Mouse (Mus musculus) liver, embryonic 16.5 days (tissue): ENCODE data around the gene Epb41l5. TPM values are rescaled to one million over a fixed set of nuclear protein-coding genes. Genes with fewer than 3 reads are reported as not detected.

Experiments used
- ATAC-seq: fragments of 200-750 bp; cut with Nextera tagmentation; 2 replicates; pipeline ENCODE4 v1.8.0; 2017; ENCODE audit warnings: low read depth, mild to moderate bottlenecking, moderate number of reproducible peaks, moderate library complexity
- H3K27ac ChIP-seq: fragments of 300-500 bp; sonication (generic); 2 replicates; pipeline ENCODE4 v1.5.1; 2014; ENCODE audit warnings: mild to moderate bottlenecking, low read length
- H3K27me3 ChIP-seq: fragments of 300-500 bp; sonication (generic); 2 replicates; pipeline ENCODE4 v1.6.1; 2014; ENCODE audit warnings: low read depth, low read length, mixed read lengths; ENCODE audit not compliant: control insufficient read depth, insufficient read depth
- H3K36me3 ChIP-seq: fragments of 300-500 bp; sonication (generic); 2 replicates; pipeline ENCODE4 v1.6.1; 2014; ENCODE audit warnings: mild to moderate bottlenecking; ENCODE audit not compliant: control insufficient read depth, insufficient read depth
- H3K4me1 ChIP-seq: fragments of 300-500 bp; sonication (generic); 2 replicates; pipeline ENCODE4 v1.6.1; 2014; ENCODE audit warnings: low read depth, low read length, mixed read lengths; ENCODE audit not compliant: control insufficient read depth
- H3K4me2 ChIP-seq: fragments of 300-500 bp; sonication (generic); 2 replicates; pipeline ENCODE4 v1.6.1; 2014; ENCODE audit warnings: low read depth, low read length, mixed read lengths
- H3K4me3 ChIP-seq: fragments of 300-500 bp; sonication (generic); 2 replicates; pipeline ENCODE4 v1.5.1; 2014; ENCODE audit warnings: low read depth, mild to moderate bottlenecking, low read length
- H3K9ac ChIP-seq: fragments of 300-500 bp; sonication (generic); 2 replicates; pipeline ENCODE4 v1.6.1; 2014; ENCODE audit warnings: low read depth, low read length
- H3K9me3 ChIP-seq: fragments of 300-500 bp; sonication (generic); replicated peaks from 2 replicates; pipeline ENCODE4 v1.6.1; 2016; ENCODE audit warnings: low read length; ENCODE audit not compliant: control insufficient read depth
- WGBS: fragments of 180-500 bp; shearing (Covaris S2); extraction: QIAGEN DNeasy Blood & Tissue Kit; methylation state at CpG from one replicate; pipeline ENCODE4 v1.1.7; 2014; ENCODE audit not compliant: insufficient replicate concordance; 5-methylcytosine and 5-hydroxymethylcytosine counted together
- polyA plus RNA-seq: library from polyadenylated mRNA; unstranded; fragments of >200 nt; fragmentation: Nextera tagmentation; extraction: Ambion mirVana; gene quantifications from 2 replicates; pipeline ENCODE4 v1.2.1, GENCODE M21; 2015

The Epb41l5 gene
- polyA plus RNA-seq, 1 experiment from 2014 or later: 24.7 TPM

GRCm38 (mm10) chr1:119624444-119624843 is 24.4 kb downstream of the Epb41l5 start:
- H3K4me1 ChIP-seq: no peaks in the 10 kb centered on the region
- no peaks in the 10 kb centered on the region; the same call in 1 of the 2 replicates for H3K36me3 ChIP-seq
- H3K4me3 ChIP-seq: no peak overlapping the region
- H3K9me3 ChIP-seq: no peaks in the 10 kb centered on the region
- H3K27me3 ChIP-seq: no peaks in the 10 kb centered on the region
- H3K27ac ChIP-seq: no peak overlapping the region
- no peak overlapping the region for H3K4me2 ChIP-seq
- whole genome bisulfite sequencing: 69% methylated on average over 2 of the region's 2 CpGs
- H3K9ac ChIP-seq: no peak overlapping the region
- no peak for ATAC-seq

GRCm38 (mm10) chr1:119605396-119605795 is 43.4 kb downstream of the Epb41l5 start:
- Histone ChIP-seq H3K36me3 (no peaks in the 10 kb centered on the region; the same call in 1 of the 2 replicates), H3K27me3 (no peaks in the 10 kb centered on the region), H3K9ac (no peak overlapping the region), H3K4me1 (no peaks in the 10 kb centered on the region), H3K4me2 (no peak overlapping the region), H3K4me3 (no peak overlapping the region), H3K27ac (no peak overlapping the region), H3K9me3 (no peaks in the 10 kb centered on the region)
- no peak for ATAC-seq
- WGBS: 68% methylated on average over 3 of the region's 3 CpGs

- no peak for ATAC-seq
- H3K27me3 ChIP-seq: no peaks in the 10 kb centered on the region
- no peaks in the 10 kb centered on the region; the same call in 1 of the 2 replicates for H3K36me3 ChIP-seq
- H3K4me1 ChIP-seq: no peaks in the 10 kb centered on the region
- H3K4me3 ChIP-seq: no peak overlapping the region
- H3K9ac ChIP-seq: no peak overlapping the region
- H3K27ac ChIP-seq: no peak overlapping the region
- no peak overlapping the region for H3K4me2 ChIP-seq
- 93% methylated on average over 12 of the region's 12 CpGs for WGBS
- no peaks in the 10 kb centered on the region for H3K9me3 ChIP-seq
Measured at GRCm38 (mm10) chr1:119602448-119602847, 46.4 kb downstream of the Epb41l5 start.

- WGBS: 56% methylated on average over 6 of the region's 6 CpGs
- H3K4me3 ChIP-seq: no peak overlapping the region
- H3K27me3 ChIP-seq: no peaks in the 10 kb centered on the region
- no peaks in the 10 kb centered on the region for H3K36me3 ChIP-seq
- no peaks in the 10 kb centered on the region for H3K9me3 ChIP-seq
- ATAC-seq: no peak
- no peak overlapping the region for H3K27ac ChIP-seq
- no peaks in the 10 kb centered on the region for H3K4me1 ChIP-seq
- no peak overlapping the region for H3K9ac ChIP-seq
- no peak overlapping the region for H3K4me2 ChIP-seq
Measured at GRCm38 (mm10) chr1:119598855-119599254, 49.9 kb downstream of the Epb41l5 start.

- no peak overlapping the region for H3K27ac ChIP-seq
- H3K9ac ChIP-seq: no peak overlapping the region
- H3K9me3 ChIP-seq: no peaks in the 10 kb centered on the region
- no peak for ATAC-seq
- no peak overlapping the region for H3K4me3 ChIP-seq
- H3K27me3 ChIP-seq: no peaks in the 10 kb centered on the region
- H3K36me3 ChIP-seq: no peaks in the 10 kb centered on the region
- 58% methylated on average over 3 of the region's 3 CpGs for WGBS
- no peak overlapping the region for H3K4me2 ChIP-seq
- no peaks in the 10 kb centered on the region for H3K4me1 ChIP-seq
Measured at GRCm38 (mm10) chr1:119596954-119597480, 51.8 kb downstream of the Epb41l5 start.

GRCm38 (mm10) chr1:119590041-119590440 is 58.8 kb downstream of the Epb41l5 start:
- Histone ChIP-seq H3K27me3 (no peaks in the 10 kb centered on the region), H3K4me1 (no peaks in the 10 kb centered on the region), H3K36me3 (no peaks in the 10 kb centered on the region), H3K9me3 (no peaks in the 10 kb centered on the region), H3K27ac (no peak overlapping the region), H3K4me2 (no peak overlapping the region), H3K9ac (no peak overlapping the region), H3K4me3 (no peak overlapping the region)
- 73% methylated on average over 2 of the region's 2 CpGs for WGBS
- ATAC-seq: peak; percentile 24; the same call in 1 of the 2 replicates

- Histone ChIP-seq H3K9ac (no peak overlapping the region), H3K4me2 (no peak overlapping the region), H3K9me3 (no peaks in the 10 kb centered on the region), H3K27me3 (no peaks in the 10 kb centered on the region), H3K36me3 (no peaks in the 10 kb centered on the region), H3K27ac (no peak overlapping the region), H3K4me3 (no peak overlapping the region), H3K4me1 (no peaks in the 10 kb centered on the region)
- ATAC-seq: no peak
- WGBS: 65% methylated on average over 2 of the region's 2 CpGs
Measured at GRCm38 (mm10) chr1:119584974-119585373, 63.8 kb downstream of the Epb41l5 start.

GRCm38 (mm10) chr1:119570134-119570533 is 78.7 kb downstream of the Epb41l5 start:
- no peak overlapping the region for H3K4me3 ChIP-seq
- H3K9ac ChIP-seq: no peak overlapping the region
- H3K4me1 ChIP-seq: peaks cover 5% of the 10 kb centered on the region; the same call in 1 of the 2 replicates
- H3K4me2 ChIP-seq: peak overlapping the region; percentile 18; the same call in 1 of the 2 replicates
- no peaks in the 10 kb centered on the region for H3K9me3 ChIP-seq
- peak; percentile 77 for ATAC-seq
- H3K36me3 ChIP-seq: no peaks in the 10 kb centered on the region
- no peak overlapping the region for H3K27ac ChIP-seq
- no peaks in the 10 kb centered on the region for H3K27me3 ChIP-seq
- WGBS: 16% methylated on average over 1 of the region's 1 CpGs

GRCm38 (mm10) chr1:119565531-119565930 is 83.3 kb downstream of the Epb41l5 start:
- whole genome bisulfite sequencing: 66% methylated on average over 4 of the region's 4 CpGs
- no peak overlapping the region for H3K27ac ChIP-seq
- H3K9ac ChIP-seq: no peak overlapping the region
- H3K9me3 ChIP-seq: no peaks in the 10 kb centered on the region
- no peaks in the 10 kb centered on the region for H3K36me3 ChIP-seq
- no peaks in the 10 kb centered on the region for H3K27me3 ChIP-seq
- peaks cover 5% of the 10 kb centered on the region; the same call in 1 of the 2 replicates for H3K4me1 ChIP-seq
- no peak overlapping the region for H3K4me2 ChIP-seq
- peak; percentile 78 for ATAC-seq
- no peak overlapping the region for H3K4me3 ChIP-seq
